Mouse (Mus musculus): ENCODE measurements around the gene Vrk3. TPM values are rescaled to one million over a fixed set of nuclear protein-coding genes. Genes with fewer than 3 reads are reported as not detected.
"Not testable (repeated sequence)": the region's sequence is repeated elsewhere in the genome, so short reads cannot be mapped to it uniquely, and the experiment has no call there.

Vrk3 gene
- total RNA-seq, 2 experiments from 2014 or later, result 16.1 to 18.6 TPM

DNA sequence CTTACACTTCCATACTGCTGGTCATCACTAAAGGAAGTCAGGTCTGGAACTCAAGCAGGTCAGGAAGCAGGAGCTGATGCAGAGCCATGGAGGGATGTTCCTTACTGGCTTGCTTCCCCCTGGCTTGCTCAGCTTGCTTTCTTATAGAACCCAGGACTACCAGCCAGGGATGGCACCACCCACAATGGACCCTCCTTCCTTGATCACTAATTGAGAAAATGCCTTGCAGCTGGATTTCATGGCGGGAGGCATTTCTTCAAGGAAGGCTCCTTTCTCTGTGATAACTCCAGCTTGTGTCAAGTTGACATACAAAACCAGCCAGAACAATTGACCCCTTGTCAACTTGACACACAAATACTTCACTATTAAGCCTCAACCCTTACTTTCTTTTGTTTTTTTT is 2.7 kb downstream of the Vrk3 start, which contains the start of gene Zfp473:
Gene Zfp473 (minus strand): TSS at position 101 of the 400 bp plus-strand sequence.
- intact Hi-C loops (cut with DNase I); DNase-seq: not testable (repeated sequence)

GRCm38 (mm10) chr7:44757164-44757563 is 9.0 kb downstream of the Vrk3 start:
- DNase-seq, result no peak
- intact Hi-C loops (cut with DNase I), result loop anchor here (5.0 kb wide), 1 partner anchor 55 kb away; no protein-coding TSS in a partner anchor

DNA sequence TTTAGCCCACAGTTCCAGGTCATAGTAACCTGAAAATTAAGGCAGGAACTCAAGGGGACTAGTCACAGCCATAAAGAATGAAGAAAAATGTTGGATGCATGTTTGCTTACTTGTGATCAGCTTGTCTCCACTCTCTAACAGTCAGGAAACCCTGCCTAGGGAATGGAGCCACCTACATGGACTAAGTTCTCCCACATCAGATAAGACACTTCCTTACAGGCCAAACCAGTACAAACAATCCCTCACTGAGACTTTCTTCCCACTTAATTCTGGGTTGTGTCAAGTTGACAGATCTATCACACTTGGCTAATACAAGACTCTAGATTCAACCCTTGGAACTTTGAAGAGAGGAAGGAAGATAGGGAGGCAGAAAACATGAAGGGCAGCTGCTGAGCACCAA is 12.2 kb downstream of the Vrk3 start:
- DNase-seq, result no peak
- intact Hi-C loops (cut with DNase I), result no loop called here

DNA sequence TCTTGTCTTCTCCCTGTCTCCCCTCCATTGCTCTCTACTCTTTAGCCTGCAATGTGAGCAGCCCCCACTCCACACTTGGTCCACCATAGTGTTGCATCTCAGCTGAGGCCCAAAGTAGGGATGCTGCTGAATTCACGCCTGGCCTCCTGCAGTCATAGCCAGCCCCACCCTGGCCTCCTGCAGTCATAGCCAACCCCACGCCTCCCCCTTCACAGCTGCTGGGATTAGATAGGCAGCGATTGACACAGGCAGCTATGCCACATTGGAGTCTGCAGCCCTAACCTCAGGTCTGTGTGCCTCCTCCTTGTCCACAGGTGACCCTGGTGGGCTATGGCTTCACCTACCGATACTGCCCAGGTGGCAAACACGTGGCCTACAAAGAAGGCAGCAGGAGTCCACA is 19.9 kb downstream of the Vrk3 start:
- intact Hi-C loops (cut with DNase I), result no loop called here
- no peak for DNase-seq

DNA sequence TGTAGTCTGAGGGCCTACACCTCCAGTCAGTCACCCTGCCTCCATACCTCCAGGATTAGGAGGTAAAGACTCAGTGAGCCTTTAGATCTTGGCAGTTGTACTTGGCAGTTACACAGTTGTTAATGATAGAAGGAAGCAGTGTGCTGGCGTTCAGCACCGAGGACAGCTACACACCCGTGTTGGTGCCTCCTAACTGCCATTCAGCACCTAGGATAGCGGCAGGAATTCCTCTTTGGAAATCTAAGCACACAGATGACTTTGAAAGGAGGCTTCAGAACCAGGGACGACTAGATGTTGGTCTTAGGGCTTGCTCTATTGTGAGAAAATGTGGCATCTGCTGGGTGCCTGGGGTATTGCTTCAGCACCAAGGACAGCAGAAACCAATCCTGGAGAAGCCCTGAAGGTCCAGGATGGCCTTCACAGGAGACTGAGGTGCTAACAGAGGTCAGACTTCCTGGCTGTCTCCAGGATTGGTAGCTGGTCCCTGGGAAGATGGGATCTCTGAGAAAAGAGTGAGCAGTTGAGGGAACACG is 21.9 kb downstream of the Vrk3 start:
- intact Hi-C loops (cut with DNase I), result no loop called here
- peak; percentile 27 to 41 for DNase-seq

GRCm38 (mm10) chr7:44772591-44773204 is 24.5 kb downstream of the Vrk3 start:
- DNase-seq, result no peak
- intact Hi-C loops (cut with DNase I), result no loop called here

DNA sequence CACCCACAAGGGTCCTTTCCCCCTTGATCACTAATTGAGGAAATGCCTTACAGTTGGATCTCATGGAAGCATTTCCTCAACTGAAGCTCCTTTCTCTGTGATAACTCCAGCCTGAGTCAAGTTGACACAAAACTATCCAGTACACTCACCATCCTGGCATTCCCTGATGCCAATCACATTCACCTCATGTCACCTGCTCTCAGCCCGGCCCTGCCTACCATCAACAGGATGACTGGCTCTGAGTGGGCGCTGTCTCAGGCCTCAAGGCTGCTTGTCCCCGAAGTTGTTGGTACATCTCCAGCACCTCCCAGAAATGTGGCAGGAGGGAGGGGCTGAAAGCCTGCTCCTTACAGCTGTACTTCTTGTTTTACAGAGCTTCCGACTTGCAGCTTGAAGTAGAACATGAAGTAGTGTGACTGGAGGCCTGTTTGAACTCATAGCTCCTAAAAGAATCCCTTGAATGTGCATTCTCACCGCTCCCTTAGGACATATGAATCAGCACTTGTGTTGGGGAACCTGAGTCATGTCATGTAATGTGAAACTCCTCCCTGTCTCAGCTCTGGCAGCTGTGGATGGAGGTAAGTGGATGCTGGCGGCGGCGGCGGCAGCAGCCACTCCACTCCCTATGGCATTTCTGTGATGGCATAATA is 28.8 kb downstream of the Vrk3 start:
- intact Hi-C loops (cut with DNase I), result no loop called here
- DNase-seq, result no peak

GRCm38 (mm10) chr7:44780101-44780500 is 31.9 kb downstream of the Vrk3 start:
- intact Hi-C loops (cut with DNase I), result no loop called here
- DNase-seq, result no peak

- intact Hi-C loops (cut with DNase I), result no loop called here
Measured at GRCm38 (mm10) chr7:44789531-44789930, 41.3 kb downstream of the Vrk3 start.

DNA sequence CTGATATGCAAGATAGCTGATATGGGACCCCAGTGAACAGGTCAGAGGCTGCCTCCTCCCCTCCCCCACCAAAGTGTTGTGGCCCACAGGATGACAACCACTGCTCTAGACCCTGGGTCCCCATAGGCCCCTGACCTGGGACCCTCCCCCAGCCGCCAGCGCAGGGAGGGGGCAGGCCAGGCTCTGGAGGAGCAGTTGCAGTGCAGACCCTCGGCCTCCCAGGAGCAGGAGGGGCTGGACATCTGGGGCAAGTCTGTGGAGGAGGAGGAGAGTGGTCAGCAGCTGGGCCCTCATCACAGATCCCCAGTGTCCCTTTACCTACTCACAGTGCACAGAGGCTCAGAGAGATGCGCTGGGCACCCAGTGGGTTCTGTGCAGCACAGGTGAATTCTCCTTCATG is 41.9 kb downstream of the Vrk3 start:
- intact Hi-C loops (cut with DNase I), result no loop called here
- no peak for DNase-seq

More at GRCm38 (mm10) chr7:44789531-44789930, 41.3 kb downstream of the Vrk3 start:
- no peak for DNase-seq

DNA sequence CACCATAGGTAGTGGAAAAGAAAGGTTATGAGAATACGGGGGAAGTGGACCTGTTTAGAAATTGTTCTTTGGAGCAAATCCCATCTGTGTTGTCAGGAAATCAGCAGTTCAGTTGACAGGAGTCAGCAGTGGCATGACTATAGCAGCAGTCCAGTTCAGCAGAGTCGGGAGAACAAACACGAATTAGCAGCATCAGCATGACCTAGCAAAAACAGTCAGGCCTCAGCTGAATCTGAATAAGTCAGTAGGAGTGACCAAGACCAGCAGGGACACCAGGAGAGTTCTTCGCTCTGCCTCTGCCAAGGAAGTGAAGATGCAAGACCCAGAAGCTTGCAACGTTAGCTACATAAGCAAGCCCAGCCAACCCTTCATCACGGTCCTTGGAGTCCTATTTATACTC is 44.6 kb downstream of the Vrk3 start:
- intact Hi-C loops (cut with DNase I), result no loop called here

DNA sequence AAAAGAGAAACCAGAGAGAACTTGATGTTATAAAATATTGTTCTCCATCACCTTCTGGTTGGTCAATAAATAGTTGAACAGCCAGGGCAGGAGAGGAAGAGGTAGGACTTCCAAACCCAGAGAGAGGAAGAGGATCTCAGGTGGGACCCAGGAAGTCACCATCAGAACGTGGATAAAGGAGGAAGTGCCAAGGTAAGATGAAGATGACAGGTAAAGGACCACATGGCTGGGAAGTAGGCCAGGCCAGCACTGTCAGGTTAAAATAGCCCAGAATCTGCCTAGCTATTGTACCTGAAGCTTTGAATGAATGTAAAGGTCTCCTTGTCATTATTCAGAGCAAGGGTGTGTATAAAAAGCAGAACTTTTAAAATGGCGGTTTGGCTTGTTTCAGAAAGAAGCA is 60.7 kb downstream of the Vrk3 start:
- intact Hi-C loops (cut with DNase I), result no loop called here
- no peak for DNase-seq

More for the DNA sequence above, 44.6 kb downstream of the Vrk3 start:
- no peak for DNase-seq

- intact Hi-C loops (cut with DNase I), result no loop called here
- DNase-seq, result no peak
Measured at GRCm38 (mm10) chr7:44809466-44809865, 61.3 kb downstream of the Vrk3 start.

DNA sequence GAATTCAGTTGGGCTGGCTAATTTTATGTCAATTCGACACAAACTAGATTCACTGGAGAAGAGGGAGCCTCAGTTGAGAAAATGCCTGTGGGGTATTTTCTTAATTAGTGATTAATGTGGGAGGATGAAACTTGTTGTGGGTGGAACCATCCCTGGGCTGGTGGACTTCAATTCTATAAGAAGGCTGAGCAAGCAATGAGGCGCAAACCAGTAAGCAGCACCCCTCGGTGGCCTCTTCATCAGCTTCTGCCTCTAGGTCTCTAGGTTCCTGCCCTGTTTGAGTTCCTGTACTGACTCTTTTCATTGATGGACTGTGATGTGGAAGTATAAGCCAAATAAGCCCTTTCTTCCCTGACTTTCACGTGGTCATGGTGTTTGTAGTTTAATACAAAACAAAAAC is 62.2 kb downstream of the Vrk3 start:
- intact Hi-C loops (cut with DNase I), result loop anchor here (5.0 kb wide), 1 partner anchor 53 kb away; no protein-coding TSS in a partner anchor

DNA sequence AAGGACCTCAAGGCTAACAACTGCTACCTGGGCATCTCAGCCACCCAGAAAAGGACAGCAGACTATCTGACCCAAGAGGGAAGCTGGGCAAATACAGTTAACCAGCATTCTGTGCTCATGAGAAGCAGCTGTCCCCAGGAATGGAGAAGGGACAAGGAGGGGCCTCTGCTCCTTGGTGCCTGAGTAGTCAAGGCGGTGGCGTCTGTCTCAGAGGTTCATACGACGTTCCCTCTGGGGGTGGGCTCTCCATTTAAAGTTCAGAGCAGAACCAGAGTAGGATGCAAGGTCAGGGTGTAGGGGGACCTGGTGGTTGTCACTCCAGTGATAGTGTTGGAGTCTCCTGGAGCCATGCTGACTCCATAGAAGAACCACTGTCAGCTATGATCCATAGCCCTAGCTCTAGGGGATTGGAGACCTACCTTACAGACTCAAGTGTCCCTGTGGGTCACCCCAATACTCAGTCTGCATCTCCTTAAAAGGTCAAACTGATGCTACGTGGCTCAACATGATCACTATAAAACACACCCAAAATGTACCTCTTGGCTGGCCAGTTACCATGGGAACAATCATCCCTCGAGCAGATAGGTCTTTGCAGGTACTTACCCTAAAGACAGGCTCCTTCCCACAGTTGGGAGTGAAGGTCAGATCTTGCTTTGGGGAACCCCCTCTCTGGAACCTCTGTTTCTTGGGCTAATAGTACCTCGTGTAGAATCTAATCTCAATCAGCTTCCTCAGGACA is 62.8 kb downstream of the Vrk3 start:
- intact Hi-C loops (cut with DNase I), result loop anchor here (5.0 kb wide), 1 partner anchor 54 kb away; no protein-coding TSS in a partner anchor
- DNase-seq, result no peak

More for the DNA sequence above, 62.2 kb downstream of the Vrk3 start:
- DNase-seq, result no peak

DNA sequence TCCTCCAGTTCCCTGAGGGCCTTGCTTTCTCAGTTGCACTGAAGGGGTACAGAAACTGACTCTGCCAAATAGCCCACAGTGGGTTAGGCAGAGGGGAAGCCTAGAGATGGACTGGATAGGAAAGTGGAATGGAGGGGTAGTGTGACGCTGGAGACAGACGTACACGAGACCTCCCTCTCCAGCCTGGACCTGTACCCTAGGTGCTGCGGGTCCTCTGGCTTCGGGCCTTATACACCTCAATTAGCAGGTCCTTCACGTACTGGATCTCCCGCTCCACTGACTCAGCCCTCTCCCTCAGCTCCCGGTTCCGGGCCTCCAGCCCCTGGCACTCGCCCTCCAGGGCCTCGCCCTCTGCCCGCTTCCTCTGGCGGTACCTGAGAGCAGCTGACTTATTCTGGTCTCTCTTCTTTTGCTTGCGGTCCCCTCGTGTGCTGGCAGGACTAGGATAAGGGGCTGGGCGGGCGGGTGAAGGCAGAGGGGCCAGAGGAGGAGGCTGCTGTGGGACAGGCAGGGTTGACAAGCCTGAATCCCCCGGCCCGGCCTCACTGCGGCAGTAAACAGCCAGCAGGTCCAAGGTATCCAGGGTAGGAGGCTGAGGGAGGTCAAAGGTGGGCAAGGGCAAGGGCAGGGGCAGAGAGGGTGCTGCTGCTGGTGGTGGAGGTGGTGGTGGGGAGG is 64.6 kb downstream of the Vrk3 start:
- intact Hi-C loops (cut with DNase I), result loop anchor here (5.0 kb wide), 1 partner anchor 55 kb away; no protein-coding TSS in a partner anchor
- no peak for DNase-seq

DNA sequence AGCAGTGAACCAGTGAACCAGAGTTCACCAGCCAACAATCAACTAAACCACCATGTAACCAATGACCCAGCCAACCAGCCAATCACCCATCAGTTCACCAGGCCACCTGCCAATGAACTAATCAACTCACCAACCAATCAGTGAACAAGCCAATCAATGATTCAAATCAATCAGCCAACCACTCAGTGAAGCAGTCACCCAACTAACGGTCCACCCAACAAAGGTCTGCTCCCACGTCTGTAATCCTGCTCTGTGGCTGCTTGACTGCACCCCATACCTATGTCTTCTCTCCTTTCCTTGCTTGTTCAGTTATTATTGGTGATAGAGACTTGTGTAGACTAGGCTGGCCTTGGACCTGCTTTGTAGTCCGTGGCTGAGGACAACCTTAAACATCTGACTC is 65.8 kb downstream of the Vrk3 start:
- no peak for DNase-seq
- intact Hi-C loops (cut with DNase I), result loop anchor here (5.0 kb wide), 1 partner anchor 57 kb away; no protein-coding TSS in a partner anchor

DNA sequence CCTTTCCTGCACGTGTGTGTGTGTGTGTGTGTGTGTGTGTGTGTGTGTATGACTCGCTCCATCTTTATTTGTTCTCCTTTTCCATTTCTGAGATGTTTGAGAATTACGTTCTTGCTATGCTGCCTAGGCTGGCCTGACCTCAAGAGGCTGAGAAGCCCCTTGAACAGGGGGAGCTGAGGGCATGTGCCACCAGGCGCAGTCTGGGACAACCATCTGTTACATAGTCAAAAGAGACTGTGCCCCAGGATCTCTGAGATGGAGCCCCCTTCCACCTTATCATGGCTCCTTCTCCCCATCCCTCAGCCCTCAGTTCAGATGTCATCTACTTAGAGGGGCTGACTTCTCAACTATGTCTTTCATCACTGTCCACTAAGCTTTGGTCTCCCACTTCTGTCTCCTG is 66.2 kb downstream of the Vrk3 start:
- intact Hi-C loops (cut with DNase I), result loop anchor here (5.0 kb wide), 1 partner anchor 57 kb away; no protein-coding TSS in a partner anchor
- no peak for DNase-seq

DNA sequence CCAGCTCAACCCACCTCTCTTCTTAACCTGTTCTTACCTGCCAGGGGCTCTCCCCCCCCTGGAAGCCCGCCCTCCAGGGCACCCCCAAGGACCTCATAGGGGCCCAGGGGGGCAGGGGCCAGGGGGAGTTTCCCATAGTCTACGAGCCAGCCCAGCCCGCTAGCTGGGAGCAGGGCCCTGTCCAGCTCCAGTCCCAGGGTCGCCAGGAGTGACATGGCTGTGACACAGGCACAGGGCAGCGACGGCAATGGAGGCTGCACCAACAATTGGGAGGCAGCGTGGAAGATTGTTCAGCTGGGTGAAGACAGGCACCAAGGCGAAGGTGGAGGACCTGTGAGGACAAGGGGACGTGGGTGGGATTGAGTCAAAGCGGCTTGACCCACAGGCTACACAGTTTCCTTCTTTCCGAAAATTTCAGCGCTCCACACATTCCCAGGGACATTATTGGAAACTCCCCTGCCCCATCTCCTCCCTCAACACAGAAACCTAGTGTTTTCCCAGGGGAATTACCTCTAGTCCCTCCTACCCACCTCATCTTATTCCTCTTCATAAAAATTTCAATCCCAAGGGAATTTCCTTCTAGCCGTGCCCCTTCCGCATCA is 66.8 kb downstream of the Vrk3 start:
- DNase-seq, result no peak
- intact Hi-C loops (cut with DNase I), result loop anchor here (5.0 kb wide), 1 partner anchor 58 kb away; no protein-coding TSS in a partner anchor
